Mouse (Mus musculus) MEL (cell line): Measurements from ENCODE around the gene Gm49355. TPM values are rescaled to one million over a fixed set of nuclear protein-coding genes. Genes with fewer than 3 reads are reported as not detected.

ENCODE experiments used
- DNase-seq: peaks from one replicate; pipeline ENCODE4 v3.0.0; 2011; ENCODE audit warnings: low read depth, low spot score
- H3K27ac ChIP-seq: 2 replicates; pipeline ENCODE4 v1.5.1; 2012; ENCODE audit warnings: low read depth, mild to moderate bottlenecking, control low read depth, low read length, moderate library complexity; ENCODE audit not compliant: control insufficient read depth
- H3K27me3 ChIP-seq, 2 experiments: fragments of 150-350 bp in 1 of 2; sonication (generic) in 1 of 2; 2 replicates each; pipeline ENCODE4 v1.6.1; 2012; ENCODE audit warnings: low read length in 2 of 2, mild to moderate bottlenecking in 2 of 2, improper control_type of control experiment in 1 of 2, moderate library complexity in 1 of 2; ENCODE audit not compliant: insufficient read depth in 2 of 2, control insufficient read depth in 1 of 2
- H3K36me3 ChIP-seq, 2 experiments: 2 replicates each; pipeline ENCODE4 v1.6.1; 2012 to 2014; ENCODE audit warnings: low read length in 2 of 2, improper control_type of control experiment in 1 of 2, inconsistent platforms in 1 of 2, mild to moderate bottlenecking in 1 of 2; ENCODE audit not compliant: insufficient read depth in 2 of 2, control insufficient read depth in 1 of 2
- H3K4me1 ChIP-seq, 2 experiments: fragments of 150-350 bp in 1 of 2; sonication (generic) in 1 of 2; 2 replicates each; pipeline ENCODE4 v1.6.1; 2012; ENCODE audit warnings: low read length in 2 of 2, improper control_type of control experiment in 1 of 2, mild to moderate bottlenecking in 1 of 2; ENCODE audit not compliant: insufficient read depth in 2 of 2, control insufficient read depth in 1 of 2
- H3K4me3 ChIP-seq, 2 experiments: fragments of 150-350 bp in 1 of 2; sonication (generic) in 1 of 2; 2 replicates each; pipeline ENCODE4 v1.5.1; 2012; ENCODE audit warnings: low read depth in 2 of 2, low read length in 2 of 2, mild to moderate bottlenecking in 2 of 2, moderate library complexity in 2 of 2, control low read depth in 1 of 2, improper control_type of control experiment in 1 of 2; ENCODE audit not compliant: control insufficient read depth in 1 of 2, insufficient read depth in 1 of 2
- H3K79me2 ChIP-seq: 2 replicates; pipeline ENCODE4 v1.6.1; 2012; ENCODE audit warnings: mild to moderate bottlenecking, low read length, moderate library complexity; ENCODE audit not compliant: control insufficient read depth, poor library complexity, insufficient read depth
- H3K9ac ChIP-seq: 2 replicates; pipeline ENCODE4 v1.6.1; 2012; ENCODE audit warnings: low read depth, mild to moderate bottlenecking, control low read depth, low read length, moderate library complexity; ENCODE audit not compliant: control insufficient read depth, poor library complexity, severe bottlenecking
- H3K9me3 ChIP-seq: fragments of 150-350 bp; sonication (generic); replicated peaks from 2 replicates; pipeline ENCODE4 v1.6.1; 2012; ENCODE audit warnings: mild to moderate bottlenecking, low read length, improper control_type of control experiment, moderate library complexity; ENCODE audit not compliant: insufficient read depth
- BHLHE40 ChIP-seq: IDR thresholded peaks from 2 replicates; pipeline ENCODE4 v1.6.1; 2012; ENCODE audit warnings: low read depth, mild to moderate bottlenecking, inconsistent platforms, low read length, improper control_type of control experiment, borderline replicate concordance
- CHD1 ChIP-seq: IDR thresholded peaks from 2 replicates; pipeline ENCODE4 v1.6.1; 2012; ENCODE audit warnings: low read depth, mild to moderate bottlenecking, inconsistent platforms, low read length, improper control_type of control experiment
- CHD2 ChIP-seq: IDR thresholded peaks from 2 replicates; pipeline ENCODE4 v1.6.1; 2011; ENCODE audit warnings: low read length, improper control_type of control experiment
- CTCF ChIP-seq, 3 experiments: IDR thresholded peaks in 2 of 3; conservative IDR thresholded peaks in 1 of 3; 2 replicates each; pipeline ENCODE4 v1.5.1; 2011 to 2012; ENCODE audit warnings: low read length in 3 of 3, low read depth in 2 of 3, mild to moderate bottlenecking in 2 of 3, improper control_type of control experiment in 1 of 3, inconsistent platforms in 1 of 3, mixed read lengths in 1 of 3, moderate library complexity in 1 of 3; ENCODE audit not compliant: control insufficient read depth in 1 of 3, insufficient read depth in 1 of 3, poor library complexity in 1 of 3, severe bottlenecking in 1 of 3
- E2F4 ChIP-seq: IDR thresholded peaks from 2 replicates; pipeline ENCODE4 v1.6.1; 2011; ENCODE audit warnings: low read depth, low read length, improper control_type of control experiment, borderline replicate concordance
- EP300 ChIP-seq, 2 experiments: IDR thresholded peaks; 2 replicates each; pipeline ENCODE4 v1.6.1; 2011; ENCODE audit warnings: improper control_type of control experiment in 2 of 2, low read length in 2 of 2, low read depth in 1 of 2, mild to moderate bottlenecking in 1 of 2
- ETS1 ChIP-seq: IDR thresholded peaks from 2 replicates; pipeline ENCODE4 v1.6.1; 2012; ENCODE audit warnings: low read depth, mild to moderate bottlenecking, inconsistent platforms, low read length, improper control_type of control experiment, moderate library complexity
- GABPA ChIP-seq: IDR thresholded peaks from 2 replicates; pipeline ENCODE4 v1.6.1; 2012; ENCODE audit warnings: low read depth, mild to moderate bottlenecking, inconsistent platforms, low read length, improper control_type of control experiment, moderate library complexity
- GATA1 ChIP-seq: IDR thresholded peaks from 2 replicates; pipeline ENCODE4 v1.6.1; 2011; ENCODE audit warnings: low read depth, low read length, improper control_type of control experiment
- HCFC1 ChIP-seq: IDR thresholded peaks from 2 replicates; pipeline ENCODE4 v1.6.1; 2012; ENCODE audit warnings: low read depth, mild to moderate bottlenecking, inconsistent platforms, low read length, improper control_type of control experiment, moderate library complexity
- JUND ChIP-seq: IDR thresholded peaks from 2 replicates; pipeline ENCODE4 v1.6.1; 2011; ENCODE audit warnings: low read depth, mild to moderate bottlenecking, improper control_type of control experiment, low read length
- MAFK ChIP-seq: IDR thresholded peaks from 2 replicates; pipeline ENCODE4 v1.6.1; 2011; ENCODE audit warnings: low read depth, mild to moderate bottlenecking, low read length, improper control_type of control experiment, borderline replicate concordance
- MAZ ChIP-seq: IDR thresholded peaks from 2 replicates; pipeline ENCODE4 v1.6.1; 2012; ENCODE audit warnings: low read depth, mild to moderate bottlenecking, inconsistent platforms, low read length, improper control_type of control experiment
- MEF2A ChIP-seq: IDR thresholded peaks from 2 replicates; pipeline ENCODE4 v1.6.1; 2014; ENCODE audit warnings: low read depth, mild to moderate bottlenecking, inconsistent platforms, low read length, improper control_type of control experiment; ENCODE audit not compliant: poor library complexity, insufficient replicate concordance, severe bottlenecking; ENCODE audit errors: extremely low read depth
- MXI1 ChIP-seq: IDR thresholded peaks from 2 replicates; pipeline ENCODE4 v1.6.1; 2011; ENCODE audit warnings: mild to moderate bottlenecking, low read depth, low read length, improper control_type of control experiment
- MYC ChIP-seq: IDR thresholded peaks from 2 replicates; pipeline ENCODE4 v1.6.1; 2011; ENCODE audit warnings: low read depth, mild to moderate bottlenecking, low read length, improper control_type of control experiment, moderate library complexity
- NRF1 ChIP-seq: IDR thresholded peaks from 2 replicates; pipeline ENCODE4 v1.6.1; 2014; ENCODE audit warnings: low read depth, mild to moderate bottlenecking, inconsistent platforms, low read length, improper control_type of control experiment, moderate library complexity; ENCODE audit not compliant: poor library complexity, insufficient read depth, severe bottlenecking
- POLR2AphosphoS2 ChIP-seq: IDR thresholded peaks from 2 replicates; pipeline ENCODE4 v1.6.1; 2011; ENCODE audit warnings: low read length, improper control_type of control experiment
- POLR2AphosphoS5 ChIP-seq: IDR thresholded peaks from 2 replicates; pipeline ENCODE4 v1.6.1; 2012; ENCODE audit warnings: low read depth, borderline replicate concordance, mild to moderate bottlenecking, inconsistent platforms, low read length, moderate library complexity, mixed read lengths
- RAD21 ChIP-seq: IDR thresholded peaks from 2 replicates; pipeline ENCODE4 v1.6.1; 2011; ENCODE audit warnings: mild to moderate bottlenecking, low read depth, low read length, improper control_type of control experiment
- RCOR1 ChIP-seq: IDR thresholded peaks from 2 replicates; pipeline ENCODE4 v1.6.1; 2012; ENCODE audit warnings: low read depth, mild to moderate bottlenecking, inconsistent platforms, low read length, improper control_type of control experiment
- SIN3A ChIP-seq: IDR thresholded peaks from 2 replicates; pipeline ENCODE4 v1.6.1; 2012; ENCODE audit warnings: low read length, improper control_type of control experiment, inconsistent platforms
- TBP ChIP-seq: IDR thresholded peaks from 2 replicates; pipeline ENCODE4 v1.8.0; 2011; ENCODE audit warnings: low read depth, low read length, improper control_type of control experiment
- TCF12 ChIP-seq: IDR thresholded peaks from 2 replicates; pipeline ENCODE4 v1.6.1; 2014; ENCODE audit warnings: low read depth, mild to moderate bottlenecking, inconsistent platforms, low read length, improper control_type of control experiment, moderate library complexity
- USF1 ChIP-seq: IDR thresholded peaks from 2 replicates; pipeline ENCODE4 v1.6.1; 2014; ENCODE audit warnings: low read depth, mild to moderate bottlenecking, inconsistent platforms, low read length, improper control_type of control experiment, moderate library complexity
- ZC3H11A ChIP-seq: IDR thresholded peaks from 2 replicates; pipeline ENCODE4 v1.6.1; 2012; ENCODE audit warnings: low read depth, mild to moderate bottlenecking, inconsistent platforms, low read length, improper control_type of control experiment
- ZMIZ1 ChIP-seq: IDR thresholded peaks from 2 replicates; pipeline ENCODE4 v1.6.1; 2012; ENCODE audit warnings: low read depth, mild to moderate bottlenecking, inconsistent platforms, low read length, improper control_type of control experiment, moderate library complexity
- polyA plus RNA-seq, 2 experiments: library from polyadenylated mRNA; stranded (reverse) in 1 of 2; unstranded in 1 of 2; fragments of >175 nt in 1 of 2; fragments of >200 nt in 1 of 2; gene quantifications; 2 replicates each; pipeline versions ENCODE4 v1.2.1 to v1.2.4; 2012; ENCODE audit warnings: low replicate concordance in 2 of 2, low read depth in 1 of 2; ENCODE audit not compliant: insufficient read length in 2 of 2, insufficient read depth in 1 of 2, missing spikeins in 1 of 2
- total RNA-seq: library from RNA; depleted of rRNA; stranded (reverse); fragments of 300-350 nt; gene quantifications from 2 replicates; pipeline ENCODE4 v1.2.3, GENCODE M21; 2012

Gene Gm49355
- total and polyA plus RNA-seq, 3 experiments, result 0.08 to 0.17 TPM; not detected in 1

DNA sequence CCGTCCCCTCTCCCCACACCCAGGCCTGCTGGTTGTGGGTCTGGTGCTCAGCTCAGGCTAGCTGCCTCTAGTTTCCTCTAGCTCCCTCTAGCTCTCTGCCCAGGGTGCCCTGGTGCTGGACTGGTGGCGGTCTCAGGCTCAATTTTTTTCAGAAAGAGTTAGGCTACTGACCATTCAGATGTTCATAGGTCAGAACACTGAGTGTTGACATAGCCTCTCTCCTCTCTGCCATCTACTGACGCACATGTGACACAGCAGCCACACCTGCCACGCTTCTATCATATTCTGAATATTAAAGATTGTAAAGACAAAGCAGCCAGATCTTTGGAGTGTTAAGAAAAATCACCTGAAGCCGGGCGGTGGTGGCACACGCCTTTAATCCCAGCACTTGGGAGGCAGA, 49.8 kb downstream of the Gm49355 start:
- TF ChIP-seq MAFK, result no peak
- no peak for TF ChIP-seq SIN3A
- TF ChIP-seq NRF1, result no peak
- no peak for TF ChIP-seq GATA1
- no peak for TF ChIP-seq MAZ
- TF ChIP-seq ZMIZ1, result no peak
- no peak for TF ChIP-seq RAD21
- no peak for TF ChIP-seq HCFC1
- TF ChIP-seq TBP, result no peak
- no peak for TF ChIP-seq POLR2AphosphoS5
- TF ChIP-seq TCF12, result no peak
- no peak for TF ChIP-seq MEF2A
- no peak for TF ChIP-seq POLR2AphosphoS2
- no peak for TF ChIP-seq RCOR1
- no peak for TF ChIP-seq MXI1
- TF ChIP-seq CHD2, result no peak
- TF ChIP-seq BHLHE40, result no peak
- TF ChIP-seq GABPA, result no peak
- TF ChIP-seq CTCF (IDR thresholded peaks at IDR 0.05 in 2 of 3, conservative IDR thresholded peaks at IDR 0.05 in 1 of 3; ENCODE audit: control insufficient read depth in 1 of 3, insufficient read depth in 1 of 3, low read depth in 2 of 3, low read length in 3 of 3, poor library complexity in 1 of 3, severe bottlenecking in 1 of 3), result no peak
- no peak overlapping the region for H3K9ac ChIP-seq
- H3K36me3 ChIP-seq, result no peaks in the 10 kb centered on the region
- H3K4me1 ChIP-seq, result no peaks in the 10 kb centered on the region
- H3K79me2 ChIP-seq, result no peaks in the 10 kb centered on the region
- DNase-seq, result no peak
- H3K9me3 ChIP-seq, result no peaks in the 10 kb centered on the region
- no peaks in the 10 kb centered on the region for H3K27me3 ChIP-seq
- no peak overlapping the region for H3K4me3 ChIP-seq
- no peak overlapping the region for H3K27ac ChIP-seq

DNA sequence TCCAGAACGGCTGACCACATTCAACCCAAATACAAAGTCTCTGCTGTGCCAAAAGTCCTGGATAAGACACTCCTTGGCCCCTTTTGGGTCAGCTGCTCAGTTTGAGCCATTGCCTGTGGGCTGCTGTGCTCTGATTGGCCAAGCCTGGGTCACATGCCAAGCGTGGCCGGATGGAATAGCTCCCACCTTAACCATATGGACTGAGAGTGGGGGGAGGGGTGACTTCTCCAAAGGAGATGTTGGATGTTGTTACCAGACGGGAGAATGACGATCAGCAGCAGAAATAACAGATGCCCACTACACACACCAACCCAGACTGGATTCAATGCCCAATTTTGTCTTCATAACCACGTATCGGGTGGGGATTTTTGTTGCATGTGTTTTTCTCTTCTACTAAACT, 51.1 kb downstream of the Gm49355 start:
- Histone ChIP-seq H3K4me1 (no peaks in the 10 kb centered on the region), H3K9me3 (no peaks in the 10 kb centered on the region), H3K36me3 (no peaks in the 10 kb centered on the region), H3K4me3 (no peak overlapping the region), H3K27me3 (no peaks in the 10 kb centered on the region), H3K9ac (no peak overlapping the region), H3K27ac (no peak overlapping the region), H3K79me2 (no peaks in the 10 kb centered on the region)
- no peak for DNase-seq
- TF ChIP-seq ETS1 (no peak), CHD2 (no peak), MXI1 (no peak), E2F4 (no peak), HCFC1 (no peak), GABPA (no peak), MYC (no peak), JUND (no peak), MAFK (no peak), EP300 (IDR thresholded peaks at IDR 0.05; ENCODE audit: low read depth in 1 of 2, low read length in 2 of 2) (no peak), ZC3H11A (no peak), USF1 (no peak), CHD1 (no peak), POLR2AphosphoS2 (no peak)
